Mouse (Mus musculus): ENCODE measurements around the gene Mpdu1.

Mpdu1 gene

GRCm38 (mm10) chr11:69689891-69690290 lies 27.4 kb upstream of the Mpdu1 start:
- DNase-seq, result peak; percentile 29

- DNase-seq, result no peak
Observed at GRCm38 (mm10) chr11:69687061-69687460, 24.6 kb upstream of the Mpdu1 start.

GRCm38 (mm10) chr11:69686377-69686776 lies 23.9 kb upstream of the Mpdu1 start:
- DNase-seq, result peak; percentile 78

- peak; percentile 84 for DNase-seq
Observed at GRCm38 (mm10) chr11:69685526-69686148, 23.2 kb upstream of the Mpdu1 start, which contains the start of gene Tnfsf13. Gene Tnfsf13, minus strand, starts transcription at chr11:69685784.

GRCm38 (mm10) chr11:69684936-69685335 lies 22.5 kb upstream of the Mpdu1 start:
- DNase-seq, result peak; percentile 13

- no peak for DNase-seq
Observed at GRCm38 (mm10) chr11:69684128-69684745, 21.8 kb upstream of the Mpdu1 start.

- no peak for DNase-seq
Observed at GRCm38 (mm10) chr11:69683576-69683975, 21.1 kb upstream of the Mpdu1 start.

GRCm38 (mm10) chr11:69682840-69683533 lies 20.5 kb upstream of the Mpdu1 start:
- DNase-seq, result peak; percentile 89

GRCm38 (mm10) chr11:69682209-69682839 lies 19.9 kb upstream of the Mpdu1 start:
- DNase-seq, result no peak

- peak; percentile 95 for DNase-seq
Observed at GRCm38 (mm10) chr11:69681314-69682208, 19.1 kb upstream of the Mpdu1 start, which contains the start of gene Senp3. Gene Senp3, minus strand, starts transcription at chr11:69682084.

- DNase-seq, result no peak
Observed at GRCm38 (mm10) chr11:69680136-69680855, 17.9 kb upstream of the Mpdu1 start.

- no peak for DNase-seq
Observed at GRCm38 (mm10) chr11:69679144-69679543, 16.7 kb upstream of the Mpdu1 start.

GRCm38 (mm10) chr11:69672211-69672706 lies 9.8 kb upstream of the Mpdu1 start, which contains the start of gene Eif4a1:
Gene Eif4a1, minus strand, starts transcription at chr11:69672423.
- DNase-seq, result peak; percentile 100

- no peak for DNase-seq
Observed at GRCm38 (mm10) chr11:69671726-69672124, 9.3 kb upstream of the Mpdu1 start.

- DNase-seq, result peak; percentile 93
Observed at GRCm38 (mm10) chr11:69670786-69671725, 8.6 kb upstream of the Mpdu1 start.

GRCm38 (mm10) chr11:69666665-69667005 lies 4.2 kb upstream of the Mpdu1 start:
- no peak for DNase-seq

- no peak for DNase-seq
Observed at GRCm38 (mm10) chr11:69665961-69666664, 3.7 kb upstream of the Mpdu1 start, which contains the start of gene Cd68. Gene Cd68, minus strand, starts transcription at chr11:69666153.

- no peak for DNase-seq
Observed at GRCm38 (mm10) chr11:69665457-69665960, 3.1 kb upstream of the Mpdu1 start.

- no peak for DNase-seq
Observed at GRCm38 (mm10) chr11:69664841-69665240, 2.4 kb upstream of the Mpdu1 start.
